Mouse (Mus musculus): ENCODE data around the gene Als2cl.

- TF ChIP-seq CTCF (IDR thresholded peaks at IDR 0.05; ENCODE audit: borderline replicate concordance, extremely low read depth, insufficient read depth, insufficient read length), result no peak
- TF ChIP-seq POLR2A (IDR thresholded peaks at IDR 0.05; ENCODE audit: borderline replicate concordance, extremely low read depth, insufficient read depth, insufficient read length, poor library complexity, severe bottlenecking), result no peak
Observed at GRCm38 (mm10) chr9:110877888-110878287, 1.8 kb upstream of the Als2cl start.

Data from brain, embryonic 14.5 days (tissue).